Mouse (Mus musculus) heart, embryonic 12.5 days (tissue): ENCODE data around the gene Rnf168. TPM values are rescaled to one million over a fixed set of nuclear protein-coding genes. Genes with fewer than 3 reads are reported as not detected.
"Not testable (repeated sequence)": the region's sequence is repeated elsewhere in the genome, so short reads cannot be mapped to it uniquely, and the experiment has no call there.

Source experiments
- ATAC-seq: fragments of 200-750 bp; cut with Nextera tagmentation; 2 replicates; pipeline ENCODE4 v1.8.0; 2017; ENCODE audit warnings: moderate TSS enrichment, moderate library complexity; ENCODE audit not compliant: insufficient number of reproducible peaks, low FRiP score
- H3K27ac ChIP-seq: fragments of 300-500 bp; sonication (generic); 2 replicates; pipeline ENCODE4 v1.5.1; 2016; ENCODE audit warnings: mild to moderate bottlenecking, moderate library complexity; ENCODE audit not compliant: poor library complexity, severe bottlenecking
- H3K27me3 ChIP-seq: fragments of 300-500 bp; sonication (generic); replicated peaks from 2 replicates; pipeline ENCODE4 v1.6.1; 2016; ENCODE audit warnings: mild to moderate bottlenecking, moderate library complexity
- H3K36me3 ChIP-seq: fragments of 300-500 bp; sonication (generic); 2 replicates; pipeline ENCODE4 v1.6.1; 2016; ENCODE audit warnings: mild to moderate bottlenecking, moderate library complexity
- H3K4me1 ChIP-seq: fragments of 300-500 bp; sonication (generic); replicated peaks from 2 replicates; pipeline ENCODE4 v1.6.1; 2016; ENCODE audit warnings: mild to moderate bottlenecking
- H3K4me2 ChIP-seq: fragments of 300-500 bp; sonication (generic); 2 replicates; pipeline ENCODE4 v1.6.1; 2016; ENCODE audit warnings: mild to moderate bottlenecking, moderate library complexity
- H3K4me3 ChIP-seq: fragments of 300-500 bp; sonication (generic); 2 replicates; pipeline ENCODE4 v1.5.1; 2016; ENCODE audit warnings: mild to moderate bottlenecking
- H3K9ac ChIP-seq: fragments of 300-500 bp; sonication (generic); 2 replicates; pipeline ENCODE4 v1.6.1; 2016; ENCODE audit warnings: mild to moderate bottlenecking, moderate library complexity
- H3K9me3 ChIP-seq: fragments of 300-500 bp; sonication (generic); replicated peaks from 2 replicates; pipeline ENCODE4 v1.6.1; 2016; ENCODE audit warnings: mild to moderate bottlenecking, moderate library complexity
- WGBS: fragments of 180-500 bp; shearing (Covaris S2); methylation state at CpG from one replicate; pipeline ENCODE4 v1.1.7; 2016; 5-methylcytosine and 5-hydroxymethylcytosine counted together
- polyA plus RNA-seq: library from polyadenylated mRNA; unstranded; fragments of >200 nt; fragmentation: Nextera tagmentation; extraction: Ambion mirVana; gene quantifications from 2 replicates; pipeline ENCODE4 v1.2.1, GENCODE M21; 2016

The Rnf168 gene
- 26.6 and 27.3 TPM in 2 replicates for polyA plus RNA-seq

DNA sequence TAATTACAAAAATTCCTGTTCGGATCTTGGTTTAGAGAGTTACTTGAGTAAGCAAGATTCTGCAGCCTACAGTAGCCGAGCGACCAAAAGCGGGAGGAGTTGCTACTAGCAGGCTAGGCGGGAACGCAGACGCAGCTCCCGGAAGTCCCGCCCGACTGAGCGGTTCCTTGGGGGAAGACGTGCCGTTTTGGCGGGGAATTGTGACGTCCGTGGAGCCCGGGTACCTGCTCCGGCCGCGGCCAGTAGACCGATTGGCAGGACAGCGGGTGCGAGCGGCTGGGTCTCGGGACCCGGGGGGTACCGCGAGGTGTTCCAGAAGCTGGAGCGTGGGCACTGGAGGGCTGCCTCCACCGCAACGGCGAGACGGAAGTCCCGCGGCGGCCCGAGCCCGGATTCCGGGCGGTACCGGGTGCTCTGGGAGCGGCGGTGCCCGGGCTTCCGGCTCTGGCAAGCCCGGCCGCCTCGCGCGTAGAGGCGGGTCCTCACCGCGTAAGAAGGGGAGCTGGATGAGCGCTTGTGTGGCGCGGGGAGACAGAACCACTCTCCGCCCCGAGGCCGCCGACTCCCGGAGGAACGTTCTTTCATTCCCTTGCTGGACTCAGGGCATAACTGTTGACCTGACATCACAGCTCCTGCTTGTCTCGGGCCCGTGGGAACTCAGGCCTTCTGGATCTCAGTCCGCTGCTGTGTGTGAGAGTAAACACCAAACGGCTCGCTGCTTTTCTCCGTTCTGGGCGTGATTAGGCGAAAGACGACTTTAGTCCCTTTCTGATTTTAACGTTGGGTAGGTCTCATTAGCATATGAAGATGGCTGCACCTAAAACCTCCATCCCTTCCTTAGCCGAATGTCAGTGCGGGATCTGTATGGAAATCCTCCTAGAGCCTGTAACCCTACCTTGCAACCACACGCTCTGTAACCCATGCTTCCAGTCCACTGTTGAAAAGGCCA, at the start of gene Rnf168:
Gene Rnf168 (plus strand): TSS at position 152 of the 949 bp plus-strand sequence.
- WGBS, result under 1% methylated on average over 75 of the region's 75 CpGs
- peaks cover 14% of the 10 kb centered on the region for H3K4me1 ChIP-seq
- H3K9me3 ChIP-seq, result peaks cover 7% of the 10 kb centered on the region
- peak within 1 kb of the TSS; percentile 77 for H3K4me2 ChIP-seq
- peak; percentile 92 for ATAC-seq
- peak within 1 kb of the TSS; percentile 84 for H3K4me3 ChIP-seq
- peak within 1 kb of the TSS; percentile 97 for H3K27ac ChIP-seq
- H3K27me3 ChIP-seq, result no peaks in the 10 kb centered on the region
- H3K9ac ChIP-seq, result peak within 1 kb of the TSS; percentile 88
- peaks cover 18% of the 10 kb centered on the region for H3K36me3 ChIP-seq

DNA sequence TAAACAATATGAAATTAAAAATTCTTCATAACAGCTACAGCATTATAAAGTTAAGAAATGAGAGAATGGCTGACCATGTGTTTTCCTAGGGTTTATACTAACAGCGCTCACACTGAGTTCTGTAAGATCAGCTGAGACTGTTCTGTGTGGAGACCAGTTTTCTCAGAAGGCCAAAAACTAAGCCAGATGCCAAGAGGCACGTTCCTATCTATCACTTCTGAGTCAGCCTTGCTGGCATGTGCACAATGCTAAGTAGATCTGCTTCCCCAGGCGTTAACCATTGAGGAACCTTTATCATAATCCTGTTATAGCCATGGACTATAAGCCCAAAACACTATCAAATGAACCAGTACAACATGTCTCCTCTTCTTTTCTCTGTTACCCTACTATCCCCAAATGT, 45.2 kb upstream of the Rnf168 start:
- not testable (repeated sequence) for H3K4me3 ChIP-seq, H3K9me3 ChIP-seq, ATAC-seq, H3K9ac ChIP-seq, H3K4me1 ChIP-seq, H3K27ac ChIP-seq, H3K27me3 ChIP-seq, H3K4me2 ChIP-seq
- peaks cover 28% of the 10 kb centered on the region for H3K36me3 ChIP-seq
- WGBS, result 52% methylated on average over 3 of the region's 3 CpGs

DNA sequence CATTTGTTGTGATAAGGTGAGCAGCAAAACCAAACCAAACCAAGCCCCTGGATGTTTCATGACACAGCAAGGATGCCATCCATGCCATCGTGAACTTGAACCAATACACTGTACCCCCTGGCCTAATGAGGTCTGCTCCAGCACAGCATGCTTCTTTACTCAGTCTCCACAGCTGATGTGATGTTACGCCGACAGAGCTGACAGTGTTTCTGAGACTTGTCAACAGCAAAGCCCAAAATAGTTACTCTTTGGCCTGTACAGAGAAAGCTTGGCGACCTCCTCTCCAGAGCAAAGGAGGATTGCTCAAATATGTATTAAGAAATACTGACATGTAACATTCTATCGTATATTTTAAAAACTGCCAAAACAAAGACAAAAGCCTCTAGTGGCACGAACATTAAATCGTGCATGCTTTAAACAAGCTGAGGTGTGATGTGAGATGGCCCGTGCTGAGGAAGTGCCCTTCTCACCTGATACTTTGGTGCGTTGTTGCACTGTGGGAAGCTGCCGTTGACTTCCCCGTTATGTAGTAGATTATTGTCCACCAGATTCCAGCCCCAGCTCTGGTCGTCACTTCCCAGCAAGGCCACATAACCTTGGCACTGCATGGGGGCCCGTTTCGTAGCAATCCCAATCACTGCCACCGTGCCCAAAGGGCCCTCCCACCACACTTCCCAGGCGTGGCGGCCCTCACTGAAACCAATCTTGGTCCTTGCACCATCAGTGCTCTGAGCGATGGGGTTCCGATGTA, 39.2 kb upstream of the Rnf168 start:
- Histone ChIP-seq H3K4me2 (peak overlapping the region; percentile 20), H3K4me1 (peaks cover 18% of the 10 kb centered on the region), H3K9ac (no peak overlapping the region), H3K27ac (peak overlapping the region; percentile 83), H3K27me3 (no peaks in the 10 kb centered on the region), H3K36me3 (peaks cover 36% of the 10 kb centered on the region), H3K9me3 (no peaks in the 10 kb centered on the region), H3K4me3 (no peak overlapping the region)
- no peak; the same call in 1 of the 2 replicates for ATAC-seq
- WGBS, result 61% methylated on average over 19 of the region's 19 CpGs

DNA sequence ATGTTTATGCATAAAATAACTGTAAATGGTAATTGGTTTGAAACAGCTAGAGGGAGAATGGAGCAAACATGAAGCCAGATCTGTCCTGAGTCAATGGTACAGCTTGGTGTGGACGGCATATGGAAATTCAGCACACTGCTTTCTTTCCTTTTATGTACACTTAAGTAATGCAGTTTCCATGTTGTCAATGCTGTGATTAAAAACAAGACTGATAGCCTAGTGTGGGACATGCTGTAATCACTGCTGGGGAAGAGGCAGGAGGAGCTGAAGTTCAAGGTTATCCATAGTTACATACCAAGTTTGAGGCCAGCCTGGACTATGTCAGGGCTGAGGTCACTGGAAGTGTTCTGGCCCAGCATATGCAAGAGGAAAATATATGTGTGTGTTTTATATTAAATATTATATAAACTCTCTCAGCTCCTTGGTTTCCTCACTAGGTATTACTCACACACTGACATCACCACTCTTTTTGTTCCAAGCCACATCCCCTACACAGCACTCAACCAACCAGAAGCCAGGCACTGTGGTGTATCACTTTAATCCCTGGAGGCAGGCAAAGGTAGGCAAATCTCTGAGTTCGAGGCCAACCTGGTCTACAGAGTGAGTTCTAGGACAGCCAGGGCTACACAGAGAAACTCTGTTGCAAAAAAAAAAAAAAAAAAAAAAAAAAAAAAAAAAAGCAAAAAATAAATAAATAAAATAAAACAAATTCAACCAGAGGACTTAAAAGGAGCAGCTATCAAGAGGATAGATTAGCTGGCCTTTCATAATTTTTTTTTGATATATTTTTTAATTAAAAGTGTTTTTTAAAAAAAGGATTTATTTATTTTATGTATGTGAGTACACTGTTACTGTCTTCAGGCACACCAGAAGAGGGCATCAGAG, 37.6 kb upstream of the Rnf168 start:
- H3K4me3 ChIP-seq, result no peak overlapping the region
- H3K9ac ChIP-seq, result no peak overlapping the region
- H3K27me3 ChIP-seq, result no peaks in the 10 kb centered on the region
- H3K9me3 ChIP-seq, result no peaks in the 10 kb centered on the region
- 62% methylated on average over 2 of the region's 2 CpGs for WGBS
- no peak overlapping the region for H3K4me2 ChIP-seq
- H3K4me1 ChIP-seq, result peaks cover 18% of the 10 kb centered on the region
- ATAC-seq, result no peak
- peak overlapping the region; percentile 51 for H3K27ac ChIP-seq
- peaks cover 26% of the 10 kb centered on the region for H3K36me3 ChIP-seq

DNA sequence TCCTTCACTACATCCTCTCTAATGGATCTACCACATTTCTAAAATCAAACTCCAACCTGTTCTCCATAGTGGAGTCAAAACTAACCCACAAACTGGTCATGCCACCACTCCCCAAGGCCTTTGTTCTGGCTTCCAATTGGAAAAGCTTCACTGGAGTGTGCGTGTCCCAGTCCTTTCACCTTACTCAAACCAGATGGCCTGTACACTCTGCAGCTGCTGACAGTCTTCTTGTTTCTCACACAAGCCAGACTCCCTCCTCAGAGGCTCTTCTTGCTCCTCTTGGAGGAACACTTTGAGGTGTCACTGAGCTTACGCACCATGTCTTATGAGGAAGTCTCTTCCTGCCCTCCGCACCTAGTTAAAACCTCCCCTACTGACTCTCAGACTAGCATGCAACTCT, 33.4 kb upstream of the Rnf168 start:
- 69% methylated on average over 3 of the region's 3 CpGs for WGBS

DNA sequence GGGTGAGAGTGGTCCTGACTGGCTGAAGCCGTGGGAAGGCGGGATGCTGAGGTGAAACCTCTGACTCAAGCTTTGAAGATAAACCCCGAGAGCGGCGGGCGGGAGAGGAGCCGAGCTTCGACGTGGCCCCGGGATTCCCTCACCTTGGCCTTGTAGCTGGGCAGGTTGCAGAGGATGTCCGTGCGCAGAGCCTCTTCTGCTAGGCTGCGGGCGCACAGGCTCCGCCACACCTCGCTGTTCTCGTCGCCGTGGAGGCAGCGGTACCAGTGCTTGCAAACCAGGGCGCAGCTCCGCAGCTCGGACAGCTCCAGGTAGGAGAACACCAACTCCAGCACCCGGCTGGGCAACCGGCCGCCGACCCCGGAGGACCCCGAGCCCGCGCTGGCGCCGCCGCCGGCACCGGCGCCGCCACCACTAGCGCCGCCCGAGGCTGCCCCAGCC, 30.9 kb upstream of the Rnf168 start:
- Histone ChIP-seq H3K27ac (peak overlapping the region; percentile 94), H3K9me3 (no peaks in the 10 kb centered on the region), H3K27me3 (no peaks in the 10 kb centered on the region), H3K4me1 (peaks cover 20% of the 10 kb centered on the region), H3K4me3 (peak overlapping the region; percentile 86), H3K9ac (peak overlapping the region; percentile 92), H3K4me2 (peak overlapping the region; percentile 73), H3K36me3 (no peaks in the 10 kb centered on the region)
- peak; percentile 43 for ATAC-seq
- WGBS, result under 1% methylated on average over 41 of the region's 41 CpGs

More for the DNA sequence above, 33.4 kb upstream of the Rnf168 start:
- no peaks in the 10 kb centered on the region for H3K27me3 ChIP-seq
- H3K27ac ChIP-seq, result no peak overlapping the region
- peaks cover 25% of the 10 kb centered on the region for H3K4me1 ChIP-seq
- no peak overlapping the region for H3K9ac ChIP-seq
- H3K4me3 ChIP-seq, result no peak overlapping the region
- no peaks in the 10 kb centered on the region for H3K9me3 ChIP-seq
- no peak overlapping the region for H3K4me2 ChIP-seq
- peaks cover 8% of the 10 kb centered on the region for H3K36me3 ChIP-seq
- ATAC-seq, result no peak

DNA sequence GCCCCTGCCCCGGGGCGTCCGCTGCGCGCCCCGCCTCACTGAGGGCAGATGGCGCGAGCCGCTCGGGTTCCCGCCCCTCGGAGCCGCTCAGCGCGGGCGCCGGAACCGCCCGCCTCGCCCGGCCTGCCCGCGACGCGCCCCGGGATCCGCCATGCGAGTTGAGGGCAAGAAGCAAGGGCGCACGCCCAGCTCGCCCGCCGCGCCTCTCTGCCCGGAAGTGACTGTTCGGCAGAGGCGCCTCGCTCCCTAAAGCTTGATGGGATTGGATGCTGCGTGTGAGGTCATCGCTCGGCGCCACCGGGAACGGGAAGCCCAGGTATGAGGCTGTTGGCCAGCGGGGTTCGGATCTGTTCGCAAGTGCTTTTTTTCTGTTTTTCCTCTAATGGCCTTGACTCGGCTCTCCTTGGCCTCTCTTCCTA, 30.3 kb upstream of the Rnf168 start, which contains the start of the genes Fbxo45 and Wdr53:
Gene Fbxo45 (minus strand): TSS at position 207 of the 419 bp plus-strand sequence.
Gene Wdr53 (plus strand): TSS at position 276 of the 419 bp plus-strand sequence.
- peak within 1 kb of the TSS; percentile 86 for H3K4me3 ChIP-seq
- peak within 1 kb of the TSS; percentile 94 for H3K27ac ChIP-seq
- no peaks in the 10 kb centered on the region for H3K27me3 ChIP-seq
- H3K4me2 ChIP-seq, result peak within 1 kb of the TSS; percentile 73
- peak within 1 kb of the TSS; percentile 92 for H3K9ac ChIP-seq
- H3K36me3 ChIP-seq, result peaks cover 4% of the 10 kb centered on the region
- H3K9me3 ChIP-seq, result no peaks in the 10 kb centered on the region
- WGBS, result under 1% methylated on average over 48 of the region's 48 CpGs
- peaks cover 20% of the 10 kb centered on the region for H3K4me1 ChIP-seq
- peak; percentile 99 for ATAC-seq

DNA sequence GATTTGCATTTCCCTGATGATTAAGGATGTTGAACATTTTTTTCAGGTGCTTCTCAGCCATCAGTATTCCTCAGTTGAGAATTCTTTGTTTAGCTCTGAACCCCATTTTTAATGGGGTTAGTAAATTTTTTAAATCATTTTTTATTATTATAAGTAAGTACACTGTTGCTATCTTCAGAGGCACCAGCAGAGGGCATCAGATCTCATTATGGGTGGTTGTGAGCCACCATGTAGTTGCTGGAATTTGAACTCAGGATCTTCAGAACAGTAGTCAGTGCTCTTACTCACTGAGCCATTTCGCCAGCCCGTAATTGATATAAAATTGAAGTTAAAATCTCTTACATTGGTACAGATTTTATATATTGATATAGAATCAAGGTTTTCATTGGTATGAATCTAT, 13.0 kb upstream of the Rnf168 start:
- ATAC-seq, H3K36me3 ChIP-seq: not testable (repeated sequence)
- WGBS, result 78% methylated on average over 2 of the region's 2 CpGs

DNA sequence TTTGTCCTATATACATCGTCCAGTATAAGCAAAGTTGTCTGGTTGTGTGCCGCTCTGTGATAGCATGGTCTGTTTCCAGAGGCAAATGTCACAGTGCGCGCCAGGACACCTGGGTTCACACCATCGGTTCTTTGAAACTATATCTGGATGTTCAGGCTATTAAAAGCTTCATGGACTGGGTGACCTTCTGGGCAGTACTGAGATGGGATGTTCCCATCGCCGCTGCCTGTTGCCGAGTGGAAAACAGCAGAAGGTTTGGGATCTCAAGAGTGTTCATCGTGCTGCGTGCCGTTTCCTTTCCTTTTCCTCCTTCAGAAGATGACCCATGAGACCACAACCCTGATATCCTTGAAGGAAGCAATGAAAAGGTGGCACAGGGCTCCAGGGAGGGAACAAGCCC, 6.0 kb upstream of the Rnf168 start, which contains the start of gene Smco1:
Gene Smco1 (plus strand): TSS at position 178 of the 400 bp plus-strand sequence.
- Histone ChIP-seq H3K4me1 (no peaks in the 10 kb centered on the region), H3K36me3 (no peaks in the 10 kb centered on the region), H3K27me3 (no peaks in the 10 kb centered on the region), H3K4me3 (no peak within 1 kb of the TSS), H3K4me2 (no peak within 1 kb of the TSS), H3K9ac (0 out of 2 replicates have a peak within 1 kb of the TSS, but pooled peaks have one; percentile 30), H3K27ac (no peak within 1 kb of the TSS), H3K9me3 (no peaks in the 10 kb centered on the region; the same call in 1 of the 2 replicates)
- no peak for ATAC-seq
- WGBS, result 74% methylated on average over 11 of the region's 11 CpGs

More for the DNA sequence above, 13.0 kb upstream of the Rnf168 start:
- not testable (repeated sequence) for H3K4me3 ChIP-seq, H3K27ac ChIP-seq, H3K9ac ChIP-seq, H3K4me2 ChIP-seq, H3K27me3 ChIP-seq, H3K4me1 ChIP-seq, H3K9me3 ChIP-seq

DNA sequence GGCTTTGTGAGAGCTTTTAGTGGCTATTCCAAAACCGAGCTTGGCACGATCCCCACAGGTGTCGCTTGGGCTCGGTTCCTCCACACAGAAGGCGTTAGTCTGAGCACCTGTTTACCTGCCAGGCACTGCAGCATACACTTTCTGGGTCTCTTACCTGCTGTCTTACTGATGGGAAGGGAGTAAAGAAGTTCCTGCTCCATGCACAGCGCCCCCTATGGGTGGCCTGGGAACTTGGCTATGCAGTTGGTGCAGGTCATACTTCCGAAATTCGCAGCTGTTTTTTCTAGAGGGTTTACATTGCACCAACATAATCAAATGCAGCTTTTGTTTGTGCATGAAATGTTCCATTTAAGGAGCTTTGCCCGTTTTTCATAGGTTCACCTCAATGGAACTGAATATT, 3.9 kb upstream of the Rnf168 start:
- 53% methylated on average over 9 of the region's 9 CpGs for WGBS
- no peak overlapping the region for H3K4me3 ChIP-seq
- H3K4me2 ChIP-seq, result no peak overlapping the region
- no peaks in the 10 kb centered on the region; the same call in 1 of the 2 replicates for H3K9me3 ChIP-seq
- H3K27ac ChIP-seq, result no peak overlapping the region
- H3K4me1 ChIP-seq, result peaks cover 6% of the 10 kb centered on the region
- no peaks in the 10 kb centered on the region for H3K27me3 ChIP-seq
- no peak overlapping the region for H3K9ac ChIP-seq
- no peak for ATAC-seq
- H3K36me3 ChIP-seq, result no peaks in the 10 kb centered on the region
